Mouse (Mus musculus) adrenal gland, postnatal 10 days (tissue): Measurements from ENCODE around the gene Sspn. TPM values are rescaled to one million over a fixed set of nuclear protein-coding genes. Genes with fewer than 3 reads are reported as not detected.

ENCODE experiments used
- DNase-seq: peaks from one replicate; pipeline ENCODE4 v3.0.0; 2021; ENCODE audit warnings: mixed read lengths
- total RNA-seq, 2 experiments: library from RNA; stranded (reverse); gene quantifications; 2 replicates each; pipeline ENCODE4 v1.2.3; 2021

Sspn gene
- total RNA-seq, 2 experiments from 2014 or later: 16.9 to 32.7 TPM

DNA sequence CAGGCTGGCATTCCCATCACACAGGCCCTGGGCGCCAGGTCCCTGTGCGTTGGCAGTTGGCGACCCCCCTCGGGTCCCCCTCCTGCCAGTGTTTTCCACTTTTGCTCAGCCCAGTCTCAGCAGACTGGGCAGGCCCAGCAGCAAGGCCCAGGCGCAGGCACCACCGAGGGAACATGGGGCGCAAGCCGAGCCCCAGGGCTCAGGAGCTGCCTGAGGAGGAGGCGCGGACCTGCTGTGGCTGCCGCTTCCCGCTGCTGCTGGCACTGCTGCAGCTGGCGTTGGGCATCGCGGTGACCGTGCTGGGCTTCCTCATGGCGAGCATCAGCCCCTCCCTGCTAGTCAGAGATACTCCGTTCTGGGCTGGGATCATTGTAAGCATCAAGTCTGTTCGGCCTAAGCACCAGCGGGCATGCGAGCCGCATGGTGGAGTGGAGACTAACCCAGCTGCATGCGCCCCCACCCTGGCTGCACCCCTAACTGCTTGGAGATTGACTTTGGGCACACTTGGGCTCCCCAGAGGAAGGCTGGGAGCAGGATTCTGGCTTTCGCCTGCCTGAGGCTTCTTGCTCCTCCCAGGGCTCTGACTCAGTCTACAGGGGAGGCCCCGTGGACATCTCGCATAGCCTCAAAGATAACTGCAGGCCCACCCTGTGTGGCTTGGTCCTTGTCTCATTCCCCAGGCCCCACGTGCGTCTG is 2.7 kb downstream of the Sspn start:
- peak; percentile 91 for DNase-seq

DNA sequence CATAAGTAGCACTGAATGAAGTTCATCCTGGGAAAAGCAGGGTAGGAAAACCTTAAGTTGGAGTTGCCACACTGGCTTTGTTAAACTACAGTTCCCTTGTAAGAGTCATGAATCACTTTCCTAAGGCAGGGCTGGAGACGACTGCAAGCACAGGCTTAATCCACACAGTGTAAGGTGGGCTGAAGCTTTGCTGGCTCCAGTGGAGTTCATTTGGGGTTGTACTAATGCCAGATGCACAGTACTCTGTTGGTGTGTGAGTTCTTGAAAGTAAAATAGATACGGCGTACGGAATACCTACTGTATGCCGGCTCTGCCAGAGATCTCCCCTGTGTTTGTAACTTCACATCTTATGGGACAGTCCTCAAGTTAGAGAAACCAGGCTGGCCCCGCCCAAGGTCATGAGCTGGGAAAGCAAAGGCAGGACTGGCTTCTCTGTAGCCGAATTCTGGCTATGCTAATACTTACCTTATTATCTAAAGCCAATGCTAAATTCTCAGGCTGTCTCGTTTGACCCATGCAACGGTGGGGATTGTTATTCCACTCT is 3.3 kb downstream of the Sspn start:
- DNase-seq: peak; percentile 53

DNA sequence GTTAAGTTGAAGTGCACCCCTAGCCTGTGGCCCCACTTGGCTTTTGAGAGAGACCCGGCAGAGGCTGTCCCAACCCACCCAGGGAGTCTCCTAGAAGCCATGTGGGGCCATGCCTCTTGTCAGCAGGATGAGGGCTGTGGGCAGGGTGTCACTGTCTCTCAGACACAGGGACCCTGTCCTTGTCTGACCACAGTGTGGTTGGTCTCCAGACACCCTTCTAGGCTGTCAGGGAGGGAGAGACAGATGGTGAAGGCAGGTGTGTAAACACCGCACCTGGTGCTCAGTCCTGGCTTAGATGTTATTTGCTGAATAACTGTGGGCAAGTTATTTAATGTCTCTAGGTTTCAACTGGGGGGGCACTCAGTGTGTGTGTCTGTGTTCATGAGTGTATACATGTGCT is 4.5 kb downstream of the Sspn start:
- DNase-seq: no peak

DNA sequence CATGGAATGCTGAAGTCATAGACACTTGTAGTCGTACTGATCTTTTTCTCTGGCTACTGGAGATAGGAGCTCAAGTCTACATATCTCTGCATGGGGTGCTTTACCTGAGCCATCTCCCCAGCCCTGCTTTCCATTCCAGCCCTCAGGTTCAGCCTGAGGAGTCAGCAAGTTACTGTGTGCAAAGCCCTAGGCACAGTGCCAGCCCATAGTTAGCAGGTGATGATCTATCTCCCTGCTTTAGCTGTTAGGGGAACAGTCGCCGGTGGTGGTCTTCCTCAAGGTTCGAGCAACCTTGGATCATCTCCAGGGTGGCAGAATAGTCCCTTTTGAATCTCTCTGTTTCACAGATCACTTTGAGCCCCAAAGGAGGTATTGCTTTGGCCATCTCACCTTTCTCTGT is 5.1 kb downstream of the Sspn start:
- no peak for DNase-seq

DNA sequence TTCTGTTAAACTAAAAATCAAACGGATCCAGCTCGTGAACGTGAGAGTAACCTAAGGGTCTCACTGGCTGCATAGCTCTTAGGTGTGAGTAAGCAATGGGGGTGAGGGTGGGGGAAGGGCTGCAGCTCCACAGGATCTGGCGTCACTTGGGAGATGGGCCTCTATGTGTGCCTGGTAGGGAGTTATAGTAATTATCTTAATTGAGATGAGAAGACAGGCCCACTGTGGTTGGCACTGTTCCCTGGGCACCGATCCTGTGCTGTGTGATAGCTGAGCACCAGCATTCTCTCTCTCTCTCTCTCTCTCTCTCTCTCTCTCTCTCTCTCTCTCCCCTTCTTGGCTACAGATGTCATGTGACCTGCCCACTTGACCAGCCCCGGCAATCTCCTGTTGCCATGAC is 9.4 kb downstream of the Sspn start:
- DNase-seq: no peak

DNA sequence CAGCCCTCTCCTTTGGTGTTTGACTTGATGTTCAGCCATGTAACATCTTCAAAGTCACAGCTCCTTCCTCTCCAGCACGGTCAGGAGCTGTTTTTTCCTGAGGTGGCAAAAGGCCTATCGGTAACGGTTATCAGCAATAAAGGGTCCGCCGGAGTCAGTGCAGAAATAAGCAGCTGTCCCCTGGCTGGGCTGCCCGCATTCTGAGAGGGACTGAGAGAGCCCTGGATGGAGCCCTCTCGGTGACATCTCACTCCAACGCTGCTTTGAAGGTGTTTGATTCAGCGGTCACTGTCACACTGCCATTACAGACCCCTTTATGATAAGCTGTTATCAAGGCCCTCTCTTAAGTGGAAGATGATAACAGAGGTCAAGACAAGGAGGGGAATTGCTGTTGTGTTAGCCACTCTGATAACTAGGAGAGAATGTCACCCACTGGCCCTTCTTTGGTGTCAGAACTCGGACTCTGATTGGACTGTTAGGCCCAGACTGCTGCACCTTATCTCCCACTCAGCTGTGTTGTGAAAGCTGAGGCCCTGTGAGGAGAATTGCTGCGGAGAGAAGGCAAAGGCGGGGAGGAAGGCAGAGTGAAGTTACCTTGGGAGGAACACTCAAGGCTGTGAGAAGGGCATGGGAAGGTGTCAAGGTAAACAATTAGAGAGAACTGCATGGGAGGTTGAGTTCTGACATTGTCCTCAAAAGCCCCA is 11.0 kb downstream of the Sspn start:
- no peak for DNase-seq

DNA sequence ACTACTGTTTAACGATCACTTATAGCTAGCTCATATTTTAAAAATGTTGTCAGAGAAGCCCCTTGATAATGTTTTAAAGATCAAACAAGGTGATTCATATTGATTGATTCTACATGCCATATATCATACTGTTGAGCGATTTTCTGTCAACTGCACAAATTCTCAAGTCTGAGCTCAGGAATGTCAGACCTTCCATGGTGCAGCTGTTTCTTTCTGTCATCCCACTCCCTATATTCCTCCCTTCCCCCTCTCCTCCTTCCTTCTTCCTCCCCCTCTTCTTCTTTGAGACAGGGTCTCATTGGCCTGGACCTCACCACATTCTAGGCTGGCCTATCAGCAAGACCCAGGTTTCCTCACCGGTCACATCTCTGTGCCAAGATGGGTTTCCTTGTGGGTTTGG is 12.0 kb downstream of the Sspn start:
- no peak for DNase-seq

DNA sequence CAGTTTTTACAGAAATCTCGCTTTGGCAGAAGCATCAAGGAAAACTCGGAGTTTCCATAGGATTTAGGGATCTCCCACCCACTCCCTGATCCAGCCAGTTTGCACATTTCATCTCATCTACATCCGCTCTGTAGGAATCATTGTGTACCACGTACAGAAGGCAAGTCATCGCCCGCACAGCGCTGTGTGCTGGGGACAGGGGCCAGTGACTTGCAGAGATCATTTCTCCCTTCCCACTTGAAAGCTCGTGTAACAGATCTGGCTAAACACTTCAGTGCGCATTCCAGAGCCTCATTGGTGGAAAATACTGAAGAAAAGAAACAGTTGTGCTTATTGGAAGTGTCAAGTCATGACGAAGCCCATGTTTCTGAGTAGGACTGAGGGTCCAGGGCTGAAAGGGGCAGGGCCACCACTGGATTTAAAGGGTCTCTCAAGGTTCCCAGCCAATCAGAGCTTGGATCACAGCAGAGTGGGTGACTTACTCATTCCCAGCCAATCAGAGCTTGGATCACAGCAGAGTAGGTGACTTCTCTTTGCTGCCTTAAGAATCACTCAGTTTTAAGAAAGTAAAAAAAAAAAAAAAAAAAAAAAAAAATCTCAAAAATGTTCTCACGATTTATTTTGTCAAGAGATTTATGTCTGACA is 14.4 kb downstream of the Sspn start:
- DNase-seq: no peak

DNA sequence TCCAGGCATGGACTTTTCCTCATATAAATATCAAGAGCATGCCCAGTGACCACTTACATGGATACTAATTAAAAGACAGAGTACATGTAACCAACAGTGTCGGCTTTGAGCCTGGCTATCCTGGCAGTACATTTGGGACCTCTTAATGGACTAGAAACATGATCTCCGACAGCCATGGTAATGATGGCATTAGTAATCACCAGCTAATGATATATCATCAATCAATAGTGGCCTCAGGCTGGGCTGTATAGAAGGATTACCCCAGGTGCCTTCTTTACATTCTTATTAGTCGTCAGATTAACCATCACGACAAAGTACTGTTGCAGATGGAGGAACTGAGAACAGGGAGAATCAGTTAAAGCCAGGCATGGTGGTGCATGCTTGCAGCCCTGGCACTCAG is 17.6 kb downstream of the Sspn start:
- DNase-seq: no peak

DNA sequence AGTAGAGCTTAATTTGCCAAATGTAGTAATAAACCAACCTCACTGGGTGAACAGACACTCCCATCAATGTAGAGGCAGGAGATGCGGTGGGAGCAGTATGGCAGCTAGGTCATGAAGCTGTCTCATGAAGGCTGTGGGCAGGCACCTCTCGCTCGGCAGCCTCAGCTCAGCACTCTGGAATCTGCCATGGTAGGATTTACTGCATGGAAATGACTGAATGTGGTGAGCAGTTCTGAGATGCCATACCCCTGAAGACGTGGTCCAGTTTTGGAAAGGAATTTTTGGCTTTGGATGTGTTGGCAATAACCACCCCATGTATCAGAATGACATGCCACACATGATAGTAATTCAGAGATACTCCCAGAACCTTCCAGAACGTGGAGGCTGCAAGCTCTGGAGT is 19.2 kb downstream of the Sspn start:
- DNase-seq: no peak

DNA sequence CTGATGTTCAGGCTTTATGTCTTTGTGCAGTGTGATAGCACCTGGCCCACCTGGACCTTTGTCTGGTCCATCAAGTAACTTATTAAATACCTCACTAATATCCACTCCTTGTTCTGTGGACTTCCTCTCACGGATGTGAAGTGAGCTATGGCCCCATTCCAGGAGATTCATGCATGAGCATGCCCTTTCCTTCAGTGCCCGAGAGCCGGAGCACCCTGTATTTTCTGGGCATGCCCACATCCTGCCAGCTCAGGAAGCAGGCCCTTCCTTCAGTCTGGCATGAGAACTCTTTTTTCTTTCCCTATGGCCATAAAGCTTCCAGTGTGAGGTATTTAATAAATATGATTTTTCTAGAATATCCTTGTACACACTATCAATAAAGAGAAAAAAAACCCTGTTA is 21.2 kb downstream of the Sspn start:
- no peak for DNase-seq

DNA sequence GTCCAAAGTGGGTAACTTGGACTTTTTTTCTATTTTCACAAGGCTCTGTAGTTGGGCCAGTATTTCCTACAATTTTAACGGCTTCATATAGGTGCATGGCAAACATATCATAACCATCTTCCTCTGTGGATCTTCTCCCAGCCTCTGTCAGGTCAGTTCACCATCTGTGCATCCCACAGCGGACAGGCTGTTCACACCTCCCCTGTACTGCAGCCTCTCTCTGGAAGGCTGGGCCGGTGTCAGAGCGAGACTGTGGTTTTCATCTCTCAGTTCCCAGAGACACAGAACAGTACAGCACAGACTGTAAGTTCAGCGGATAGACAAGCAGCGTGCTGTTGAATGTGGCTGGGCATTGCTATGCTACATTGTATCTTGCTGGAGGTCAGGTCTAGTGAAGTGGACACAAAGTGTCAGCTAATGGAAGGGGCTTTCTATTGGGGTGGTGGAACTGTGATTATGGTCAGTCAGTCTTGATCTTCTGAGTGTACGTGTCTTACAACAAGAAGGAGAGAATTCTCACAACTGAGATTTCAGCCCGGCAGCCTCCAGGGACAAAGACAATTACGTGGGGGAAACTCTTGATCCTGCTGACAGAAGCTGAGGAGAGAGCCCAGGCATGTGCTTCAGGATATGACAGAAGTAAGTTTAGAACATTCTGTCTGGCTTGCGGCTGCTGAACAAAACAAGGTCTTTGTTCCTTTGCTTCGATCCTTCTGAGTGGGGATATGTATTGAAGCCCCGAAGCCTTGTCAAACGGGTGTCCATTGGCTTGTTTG is 21.9 kb downstream of the Sspn start:
- no peak for DNase-seq

DNA sequence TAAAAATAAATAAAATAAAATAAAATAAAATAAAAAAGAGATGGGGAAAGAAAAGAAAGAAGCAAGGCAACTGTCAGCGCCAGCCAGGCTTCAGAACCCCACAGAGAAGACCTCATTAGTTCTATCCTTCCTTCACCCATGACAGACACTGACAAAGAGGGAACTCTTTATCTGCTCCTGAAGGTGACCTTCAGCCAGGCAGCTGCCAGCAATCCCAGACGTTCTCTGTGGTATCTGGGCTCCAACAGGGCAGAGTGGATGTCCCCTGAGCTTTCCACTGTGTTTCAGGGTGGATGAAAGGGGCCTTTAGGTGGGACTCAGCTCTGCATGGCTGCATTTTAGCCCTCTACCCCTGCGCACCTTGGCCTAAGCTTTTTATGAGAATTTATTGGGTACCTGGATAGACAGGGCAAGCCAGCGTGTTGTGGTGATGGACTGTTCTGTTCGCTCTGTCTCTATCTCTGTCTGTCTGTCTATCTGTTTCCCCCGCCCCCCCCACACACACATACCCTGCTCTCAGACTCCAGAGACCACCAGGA is 26.1 kb downstream of the Sspn start:
- no peak for DNase-seq

DNA sequence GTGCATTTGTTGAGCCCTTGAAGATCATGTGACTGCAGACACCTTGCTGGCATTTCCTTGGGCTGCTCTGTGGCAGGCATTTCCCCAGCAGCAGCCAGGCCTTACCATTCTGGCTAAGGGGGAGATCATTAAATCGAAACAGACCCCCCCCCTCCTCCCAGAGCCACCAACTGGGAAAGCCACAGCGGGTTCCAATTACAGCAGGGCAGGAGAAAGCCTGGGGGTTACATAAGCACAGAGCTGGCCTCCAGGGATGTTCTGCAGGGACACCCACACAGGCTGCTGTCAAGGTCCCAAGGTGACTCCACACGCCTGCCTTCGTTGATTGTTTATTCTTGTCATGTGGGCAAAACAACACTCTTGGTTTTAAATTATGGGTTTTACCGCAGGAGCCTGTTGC is 26.6 kb downstream of the Sspn start:
- peak; percentile 52 for DNase-seq

DNA sequence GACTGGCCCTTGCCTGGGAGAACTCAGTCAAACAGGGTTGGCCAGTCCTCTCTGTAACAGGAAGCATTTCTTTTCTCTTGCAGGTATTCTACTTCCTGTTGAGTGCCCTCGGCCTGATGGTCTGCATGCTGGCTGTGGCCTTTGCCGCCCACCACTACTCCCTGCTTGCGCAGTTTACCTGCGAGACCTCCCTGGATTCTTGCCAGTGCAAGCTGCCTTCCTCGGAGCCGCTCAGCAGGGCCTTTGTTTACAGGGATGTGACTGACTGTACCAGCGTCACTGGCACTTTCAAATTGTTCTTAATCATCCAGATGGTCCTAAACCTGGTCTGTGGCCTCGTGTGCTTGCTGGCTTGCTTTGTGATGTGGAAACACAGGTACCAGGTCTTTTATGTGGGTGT is 29.6 kb downstream of the Sspn start:
- no peak for DNase-seq

DNA sequence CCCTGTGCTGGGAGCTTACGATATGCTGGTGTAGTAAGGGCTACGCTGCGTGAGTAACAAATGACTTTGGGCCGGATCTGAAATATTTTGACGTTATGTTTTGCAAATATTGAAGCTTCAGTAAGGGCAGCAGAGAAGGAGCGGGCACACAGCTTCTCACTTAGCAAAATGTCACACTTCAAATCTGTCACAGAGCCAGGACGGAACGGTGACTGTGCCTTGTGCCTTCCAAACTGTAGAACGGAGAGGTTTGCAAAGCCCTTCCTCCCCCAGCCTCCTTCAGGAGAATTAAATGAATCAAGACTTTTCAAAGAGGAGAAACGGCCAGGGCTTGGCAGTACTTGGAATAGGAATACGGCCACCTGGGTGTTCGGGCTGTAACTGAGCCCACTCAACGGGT is 32.5 kb downstream of the Sspn start:
- no peak for DNase-seq

DNA sequence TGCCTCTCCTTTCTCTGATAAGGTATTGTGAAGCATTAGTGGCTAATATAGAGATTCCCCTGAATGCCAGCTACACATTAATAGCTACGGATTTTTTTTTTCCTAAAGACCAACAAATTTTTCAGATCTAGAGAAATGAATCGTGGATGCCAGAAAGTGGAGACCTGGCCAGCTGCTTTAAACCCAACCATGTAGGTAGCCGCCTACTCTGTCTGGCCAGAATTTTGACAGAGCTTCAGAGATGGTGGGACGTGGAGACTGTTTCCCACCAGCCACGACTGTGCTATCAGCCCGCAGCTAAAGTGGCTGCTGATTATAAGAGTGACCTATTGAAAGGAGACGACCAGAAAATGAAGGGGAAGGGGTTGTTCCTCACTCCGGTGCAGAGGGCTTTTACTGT is 36.3 kb downstream of the Sspn start:
- no peak for DNase-seq

DNA sequence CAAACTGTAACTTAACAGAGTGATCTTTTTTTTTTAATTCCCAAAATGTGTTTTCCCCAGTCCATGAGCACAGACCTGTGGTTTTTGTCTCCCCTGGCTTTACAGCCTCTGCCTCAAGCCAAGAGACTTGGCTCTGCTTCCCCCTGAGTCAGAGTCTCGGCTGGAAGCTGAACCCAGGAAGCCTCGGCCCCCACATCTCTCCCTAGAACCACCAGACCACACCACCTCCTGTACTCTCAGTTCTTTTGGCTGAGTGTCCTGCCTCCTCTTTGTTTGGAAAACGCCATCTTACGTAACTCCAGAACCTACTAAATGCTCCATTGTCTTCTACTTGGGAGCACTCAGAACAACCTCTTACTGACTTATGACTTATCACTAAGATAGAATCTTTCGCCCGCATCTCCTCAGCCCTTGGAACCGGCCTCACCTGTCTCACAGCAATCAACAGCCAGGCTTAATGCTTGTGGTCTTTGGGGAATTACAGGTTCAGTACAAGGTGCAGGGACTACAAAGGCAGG is 36.9 kb downstream of the Sspn start:
- DNase-seq: peak; percentile 51

DNA sequence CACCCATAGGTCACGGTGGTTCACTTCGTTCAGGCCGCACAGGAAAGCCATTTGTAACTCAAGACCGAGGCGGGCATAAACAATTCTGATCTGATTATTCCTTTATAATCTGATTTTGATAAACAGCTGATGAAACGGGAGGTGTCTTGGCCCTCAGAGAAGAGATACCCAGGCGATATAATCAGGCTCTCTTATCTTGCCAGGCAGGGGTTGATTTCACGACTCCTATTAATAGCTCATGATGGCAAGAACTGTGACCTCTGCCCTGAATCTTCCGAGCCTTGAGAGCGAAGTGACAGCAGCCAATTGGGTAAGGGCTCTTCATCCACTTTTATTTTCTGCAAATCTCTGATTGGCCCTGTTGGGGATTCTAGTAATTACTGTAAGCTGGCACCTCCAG is 37.4 kb downstream of the Sspn start:
- no peak for DNase-seq

DNA sequence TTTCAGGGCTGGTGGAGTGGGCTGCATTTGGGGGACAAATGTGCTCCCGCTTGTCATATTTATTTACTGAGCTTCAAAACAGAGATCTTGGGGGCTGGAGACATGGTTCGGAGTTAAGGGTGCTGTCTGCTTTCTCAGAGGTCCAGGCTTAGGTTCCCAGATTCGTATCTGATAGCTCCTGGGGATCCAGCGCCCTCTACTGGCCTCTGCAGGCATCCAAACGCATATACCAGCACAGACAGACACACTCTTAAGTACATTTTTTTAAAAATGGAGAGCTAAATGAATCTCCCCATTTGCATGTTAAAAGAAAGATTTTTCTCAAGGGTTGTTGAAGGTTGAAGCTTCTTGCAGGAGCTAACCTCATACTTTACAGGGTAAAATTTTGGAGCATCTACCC is 38.1 kb downstream of the Sspn start:
- DNase-seq: no peak

DNA sequence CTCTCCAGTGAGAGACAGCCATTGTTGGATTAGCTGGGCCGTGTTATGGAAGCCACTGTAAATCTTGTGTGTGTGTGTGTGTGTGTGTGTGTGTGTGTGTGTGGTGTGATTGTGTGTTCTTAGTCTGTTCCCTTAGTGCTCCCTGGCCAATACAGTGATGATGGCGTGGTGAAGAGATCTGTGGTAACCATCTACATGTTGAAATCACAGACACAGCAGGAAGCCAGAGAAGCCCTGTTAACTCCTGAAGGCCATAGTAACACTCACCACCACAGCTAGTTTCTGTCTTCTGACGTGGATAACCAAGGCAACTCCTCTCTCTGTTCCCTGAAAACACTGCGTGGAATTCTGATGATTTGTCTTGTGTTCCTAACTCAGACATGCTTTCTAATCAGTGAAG is 40.7 kb downstream of the Sspn start:
- DNase-seq: no peak

DNA sequence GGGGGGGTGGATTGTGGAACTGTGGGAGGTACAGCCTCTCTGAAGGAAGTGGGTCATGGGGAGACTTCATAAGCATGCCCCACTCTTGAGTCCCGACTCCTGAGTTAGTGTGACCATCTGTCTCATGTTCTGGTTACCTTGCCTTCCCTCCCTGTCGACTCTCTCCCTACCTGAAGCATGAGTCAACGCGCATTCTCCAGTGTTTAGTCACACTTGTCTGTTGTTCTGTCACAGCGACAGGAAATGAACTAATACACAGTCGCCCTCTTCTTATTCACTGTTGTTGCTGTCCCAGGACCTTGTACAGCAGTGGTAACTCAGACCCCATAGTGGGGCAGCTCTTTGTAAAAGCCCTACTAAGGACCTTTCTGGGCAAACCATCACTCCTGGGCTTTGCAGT is 41.4 kb downstream of the Sspn start:
- DNase-seq: no peak
